In the genomic region with DNA sequence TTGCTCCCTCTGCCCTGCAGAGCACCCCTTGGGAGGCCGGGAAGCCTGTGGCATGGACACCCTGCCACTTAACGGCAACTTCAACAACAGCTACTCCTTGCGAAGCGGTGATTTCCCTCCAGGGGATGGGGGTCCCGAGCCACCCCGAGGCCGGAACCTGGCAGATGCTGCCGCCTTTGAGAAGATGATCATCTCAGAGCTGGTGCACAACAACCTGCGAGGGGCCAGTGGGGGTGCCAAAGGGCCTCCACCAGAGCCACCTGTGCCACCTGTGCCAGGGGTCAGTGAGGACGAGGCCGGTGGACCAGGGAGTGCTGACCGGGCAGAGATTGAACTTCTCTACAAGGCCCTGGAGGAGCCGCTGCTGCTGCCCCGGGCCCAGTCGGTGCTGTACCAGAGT, we compare ENCODE assay signal across 9 mouse cellular contexts. TPM values are rescaled to one million over a fixed set of nuclear protein-coding genes. Genes with fewer than 3 reads are reported as not detected.
"Had no signal": no experiment of that assay in that cellular context is flagged by ENCODE, and none has a peak within 500 bp of the region (broad histone marks: within the 10 kb centered on the region; RNA-seq: fewer than 3 reads in every experiment).

No protein-coding gene starts in this region.

- ATAC-seq: liver, postnatal 0 days; midbrain, embryonic 13.5 days had no signal

- DNase-seq: kidney, adult 18-20 months; liver; liver, embryonic 13.5 days; lung, postnatal 14 days; right cerebral cortex, postnatal 14 days; thymus, postnatal 4 days had no signal

RNA-seq across cellular contexts. Expression of a gene that starts 16.7 kb away (rescaled TPM):
- total RNA-seq: megakaryocyte-erythroid progenitor cell, adult 5-6 weeks had no signal
